Mouse (Mus musculus) heart, postnatal 14 days (tissue): Measurements from ENCODE around the gene Cntfr. TPM values are rescaled to one million over a fixed set of nuclear protein-coding genes. Genes with fewer than 3 reads are reported as not detected.

Experiments
- DNase-seq, 2 experiments: peaks; one replicate each; pipeline ENCODE4 v3.0.0; 2021 to 2022
- intact Hi-C: fragments of 180-260 bp; cut with DNase I; formaldehyde crosslinking; loops from one replicate; pipeline ENCODE4 v1.15.1; 2025
- total RNA-seq, 2 experiments: library from RNA; stranded (reverse); gene quantifications; 2 replicates each; pipeline ENCODE4 v1.2.3; 2021

Gene Cntfr
- total RNA-seq, 2 experiments from 2014 or later, result 2.0 to 5.1 TPM

GRCm38 (mm10) chr4:41628202-41628927 is 68.5 kb downstream of the Cntfr start:
- peak in 1 of 2 experiments; percentile 22 for DNase-seq
- intact Hi-C loops, result no loop called here

GRCm38 (mm10) chr4:41622071-41622470 is 74.8 kb downstream of the Cntfr start:
- no peak for DNase-seq
- intact Hi-C loops, result no loop called here

GRCm38 (mm10) chr4:41618916-41619746 is 77.8 kb downstream of the Cntfr start:
- intact Hi-C loops, result no loop called here
- DNase-seq, result no peak

- DNase-seq, result no peak
- intact Hi-C loops, result loop anchor here (2.0 kb wide), 2 partner anchors 37 to 93 kb away; no protein-coding TSS in a partner anchor
These were observed 81.0 kb downstream of the Cntfr start for GRCm38 (mm10) chr4:41615661-41616599.

GRCm38 (mm10) chr4:41614156-41614555 is 82.7 kb downstream of the Cntfr start:
- intact Hi-C loops, result loop anchor here (1.0 to 5.0 kb wide), 5 partner anchors 39 to 146 kb away; no protein-coding TSS in a partner anchor
- DNase-seq, result peak; percentile 80 to 90

GRCm38 (mm10) chr4:41612166-41612565 is 84.7 kb downstream of the Cntfr start:
- DNase-seq, result no peak
- intact Hi-C loops, result loop anchor here (5.0 kb wide), 1 partner anchor 95 kb away; no protein-coding TSS in a partner anchor

- DNase-seq, result no peak
These were observed 86.3 kb downstream of the Cntfr start for GRCm38 (mm10) chr4:41610594-41610980.

GRCm38 (mm10) chr4:41609681-41610593 is 87.0 kb downstream of the Cntfr start:
- intact Hi-C loops, result loop anchor here (5.0 kb wide), 1 partner anchor 97 kb away; no protein-coding TSS in a partner anchor

More at GRCm38 (mm10) chr4:41610594-41610980, 86.3 kb downstream of the Cntfr start:
- intact Hi-C loops, result loop anchor here (5.0 kb wide), 1 partner anchor 97 kb away; no protein-coding TSS in a partner anchor

More at GRCm38 (mm10) chr4:41609681-41610593, 87.0 kb downstream of the Cntfr start:
- DNase-seq, result no peak

Other genes starting within 250 kb of the Cntfr start
- 1 to 10 TPM; 1.2 to 1.4 TPM for gene Kif24, start 232.2 kb downstream of the Cntfr start, total RNA-seq
- gene Nudt2, start 231.9 kb downstream of the Cntfr start, total RNA-seq, result 10 to 100 TPM; 24.6 to 25.8 TPM
- 10 to 100 TPM; 10.2 to 10.3 TPM for gene AI464131, start 194.0 kb downstream of the Cntfr start, total RNA-seq
- gene 1110017D15Rik, start 179.8 kb downstream of the Cntfr start, total RNA-seq, result under 1 TPM in 1 of 2 experiments, not detected in 1; 0.69 TPM
- gene Fam219a, start 127.6 kb downstream of the Cntfr start, total RNA-seq, result 10 to 100 TPM; 14.5 to 17.3 TPM
- 1 to 10 TPM in 1 of 2 experiments, under 1 TPM in 1; 0.93 to 1.7 TPM for gene Dnaic1, start 127.3 kb downstream of the Cntfr start, total RNA-seq
- 1 to 10 TPM; 4.3 to 4.6 TPM for gene Enho, start 56.8 kb downstream of the Cntfr start, total RNA-seq
- gene Il11ra1, start 2.9 kb upstream of the Cntfr start, total RNA-seq, result 10 to 100 TPM; 56.9 to 61.0 TPM
- 10 to 100 TPM; 28.7 to 30.2 TPM for gene Rpp25l, start 16.4 kb upstream of the Cntfr start, total RNA-seq
- 10 to 100 TPM; 83.6 to 87.8 TPM for gene Dctn3, start 26.1 kb upstream of the Cntfr start, total RNA-seq
- not detected for gene Arid3c, start 34.1 kb upstream of the Cntfr start, total RNA-seq
- gene Galt, start 58.1 kb upstream of the Cntfr start, total RNA-seq, result 10 to 100 TPM; 45.6 to 52.0 TPM
- 10 to 100 TPM; 22.8 to 23.2 TPM for gene Sigmar1, start 59.1 kb upstream of the Cntfr start, total RNA-seq
- 10 to 100 TPM; 17.2 to 19.3 TPM for gene Ccl27a, start 77.2 kb upstream of the Cntfr start, total RNA-seq
- gene Gm21541, start 206.5 kb upstream of the Cntfr start, total RNA-seq, result not detected
- gene Gm20878, start 244.5 kb upstream of the Cntfr start, total RNA-seq, result under 1 TPM; 0.65 to 0.80 TPM